8 mouse cellular contexts compared by ENCODE assay signal in genomic region chr6:52240389-52241000, GRCm38 (mm10). TPM values are rescaled to one million over a fixed set of nuclear protein-coding genes. Genes with fewer than 3 reads are reported as not detected.
DNase-seq lines count a peak whose midpoint lies in the region; ATAC-seq and TF ChIP-seq lines count a peak whose summit lies in the region.

Gene Hoxa10 (minus strand): TSS chr6:52240854.

- H3K27me3 ChIP-seq in forebrain, embryonic 13.5 days, result peaks cover 100% of the 10 kb centered on the region
- peaks cover 99% of the 10 kb centered on the region for H3K27me3 ChIP-seq in midbrain, embryonic 13.5 days
- H3K27me3 ChIP-seq in stomach, postnatal 0 days (ENCODE audit: control insufficient read depth, insufficient read depth, low read length), result peaks cover 61% of the 10 kb centered on the region

- peak; percentile 84 for TF ChIP-seq CTCF in stomach, postnatal 0 days (IDR thresholded peaks at IDR 0.05; ENCODE audit: low read depth)

- H3K36me3 ChIP-seq in forebrain, embryonic 13.5 days (ENCODE audit: poor library complexity, severe bottlenecking), result no peaks in the 10 kb centered on the region
- no peaks in the 10 kb centered on the region for H3K36me3 ChIP-seq in midbrain, embryonic 13.5 days
- H3K36me3 ChIP-seq in stomach, postnatal 0 days (ENCODE audit: control insufficient read depth, insufficient read depth, low read length), result no peaks in the 10 kb centered on the region

- WGBS in forebrain, embryonic 13.5 days, result under 1% methylated on average over 35 of the region's 35 CpGs
- 3% methylated on average over 35 of the region's 35 CpGs for WGBS in midbrain, embryonic 13.5 days
- 3% methylated on average over 35 of the region's 35 CpGs for WGBS in stomach, postnatal 0 days

- peak within 1 kb of the TSS; percentile 30; the same call in 1 of the 2 replicates for H3K4me2 ChIP-seq in forebrain, embryonic 13.5 days
- no peak within 1 kb of the TSS for H3K4me2 ChIP-seq in midbrain, embryonic 13.5 days (replicated peaks)
- no peak within 1 kb of the TSS for H3K4me2 ChIP-seq in stomach, postnatal 0 days (replicated peaks; ENCODE audit: low read depth)

- 0 out of 2 replicates have a peak, but pooled peaks have one; percentile 38 for ATAC-seq in forebrain, embryonic 13.5 days
- no peak for ATAC-seq in midbrain, embryonic 13.5 days
- ATAC-seq in stomach, postnatal 0 days (ENCODE audit: low FRiP score, low TSS enrichment), result peak; percentile 67
- ATAC-seq in erythroblast, adult 5-6 weeks (replicated peaks; ENCODE audit: low FRiP score, poor library complexity, severe bottlenecking), result no peak

- DNase-seq in CD4-positive, CD25-positive, alpha-beta regulatory T cell, adult 2 months (ENCODE audit: low read depth, low spot score), result peak; percentile 90
- DNase-seq in ZHBTc4 (ENCODE audit: low read depth, low spot score), result peak; percentile 93
- DNase-seq in heart, postnatal 4 days, result peak; percentile 86
- DNase-seq in layer of hippocampus, postnatal 10 days (ENCODE audit: low spot score in 2 of 2), result peak; percentile 70 to 71
- DNase-seq in stomach, postnatal 0 days (ENCODE audit: low spot score), result peak; percentile 81

- 0 out of 2 replicates have a peak, but pooled peaks cover 4% of the 10 kb centered on the region for H3K4me1 ChIP-seq in forebrain, embryonic 13.5 days
- peaks cover 3% of the 10 kb centered on the region; the same call in 1 of the 2 replicates for H3K4me1 ChIP-seq in midbrain, embryonic 13.5 days (replicated peaks)
- H3K4me1 ChIP-seq in stomach, postnatal 0 days (replicated peaks; ENCODE audit: control insufficient read depth, insufficient read depth), result no peaks in the 10 kb centered on the region

- TF ChIP-seq EP300 in stomach, postnatal 0 days (optimal IDR thresholded peaks at IDR 0.05), result no peak

- no peak within 1 kb of the TSS for H3K27ac ChIP-seq in forebrain, embryonic 13.5 days
- H3K27ac ChIP-seq in midbrain, embryonic 13.5 days, result no peak within 1 kb of the TSS
- no peak within 1 kb of the TSS for H3K27ac ChIP-seq in stomach, postnatal 0 days (replicated peaks)

- no peak within 1 kb of the TSS for H3K9ac ChIP-seq in forebrain, embryonic 13.5 days
- no peak within 1 kb of the TSS for H3K9ac ChIP-seq in midbrain, embryonic 13.5 days (replicated peaks)
- H3K9ac ChIP-seq in stomach, postnatal 0 days (ENCODE audit: low read length), result no peak within 1 kb of the TSS

- no peak within 1 kb of the TSS for H3K4me3 ChIP-seq in forebrain, embryonic 13.5 days
- 0 out of 2 replicates have a peak within 1 kb of the TSS, but pooled peaks have one; percentile 11 for H3K4me3 ChIP-seq in midbrain, embryonic 13.5 days (replicated peaks)
- H3K4me3 ChIP-seq in stomach, postnatal 0 days (ENCODE audit: low read depth, low read length), result no peak within 1 kb of the TSS

- no peaks in the 10 kb centered on the region for H3K9me3 ChIP-seq in forebrain, embryonic 13.5 days (replicated peaks)
- no peaks in the 10 kb centered on the region for H3K9me3 ChIP-seq in midbrain, embryonic 13.5 days
- H3K9me3 ChIP-seq in stomach, postnatal 0 days (ENCODE audit: control insufficient read depth, low read length), result no peaks in the 10 kb centered on the region

RNA-seq across cellular contexts. Expression of gene Hoxa10, which starts in this region (rescaled TPM):
- 0.09 TPM in 1 of 2 replicates, not detected in the other for polyA plus RNA-seq in forebrain, embryonic 13.5 days (2015; fragmentation: Nextera tagmentation; extraction: Ambion mirVana)
- total RNA-seq in heart, postnatal 4 days (2021), result not detected
- total RNA-seq in layer of hippocampus, postnatal 10 days (2021), result not detected
- polyA plus RNA-seq in midbrain, embryonic 13.5 days (2015; fragmentation: Nextera tagmentation; extraction: Ambion mirVana), result 0.30 TPM in 1 of 2 replicates, not detected in the other
- 0.06 TPM in 1 of 2 replicates, not detected in the other for polyA plus RNA-seq in stomach, postnatal 0 days (2015; fragmentation: Nextera tagmentation; extraction: Ambion mirVana)
- total RNA-seq in erythroblast, adult 5-6 weeks (2015; ENCODE audit: low replicate concordance), result not detected in 2 replicates
- not detected in 2 replicates for total RNA-seq in erythroblast, adult 5-6 weeks (2017; ENCODE audit: low replicate concordance)

Comparison
In these comparisons a context has a peak if more than half of its experiments do, and no peak if none do; other contexts are left out.
1. Peak in ATAC-seq and H3K4me2 ChIP-seq in forebrain, embryonic 13.5 days; RNA of the gene not detected or under 1 TPM.
2. Peak in DNase-seq in heart, postnatal 4 days; RNA of the gene not detected or under 1 TPM.
3. Peak in DNase-seq in layer of hippocampus, postnatal 10 days; RNA of the gene not detected or under 1 TPM.
4. Peak in DNase-seq and ATAC-seq in stomach, postnatal 0 days; RNA of the gene not detected or under 1 TPM.